Mouse (Mus musculus) heart, adult 2 months (tissue): ENCODE results near the gene L2hgdh. TPM values are rescaled to one million over a fixed set of nuclear protein-coding genes. Genes with fewer than 3 reads are reported as not detected.

Source experiments
- DNase-seq, 2 experiments: peaks; one replicate each; pipeline ENCODE4 v3.0.0; 2021
- H3K27ac ChIP-seq: fragments of 200-600 bp; 2 replicates; pipeline ENCODE4 v1.8.1; 2022
- H3K27me3 ChIP-seq: fragments of 200-500 bp; 2 replicates; pipeline ENCODE4 v1.6.1; 2012; ENCODE audit warnings: mild to moderate bottlenecking, low read length, inconsistent platforms, mixed read lengths; ENCODE audit not compliant: control insufficient read depth, insufficient read depth
- H3K36me3 ChIP-seq: fragments of 200-500 bp; 2 replicates; pipeline ENCODE4 v1.6.1; 2012; ENCODE audit warnings: low read length, inconsistent platforms; ENCODE audit not compliant: control insufficient read depth, insufficient read depth
- H3K4me1 ChIP-seq: fragments of 200-500 bp; 2 replicates; pipeline ENCODE4 v1.6.1; 2011; ENCODE audit warnings: low read length; ENCODE audit not compliant: control insufficient read depth, insufficient read depth
- H3K4me3 ChIP-seq: fragments of 200-600 bp; 2 replicates; pipeline ENCODE4 v1.8.1; 2022
- H3K79me2 ChIP-seq: fragments of 200-500 bp; replicated peaks from 2 replicates; pipeline ENCODE4 v1.6.1; 2012; ENCODE audit warnings: mild to moderate bottlenecking, inconsistent platforms, low read length, moderate library complexity, mixed read lengths; ENCODE audit not compliant: control insufficient read depth, insufficient read depth
- H3K9ac ChIP-seq: fragments of 200-500 bp; 2 replicates; pipeline ENCODE4 v1.6.1; 2012; ENCODE audit warnings: low read depth, mild to moderate bottlenecking, control low read depth, inconsistent platforms, low read length, mixed read lengths
- CTCF ChIP-seq: fragments of 200-600 bp; IDR thresholded peaks from 2 replicates; pipeline ENCODE4 v1.8.1; 2022; ENCODE audit warnings: antibody characterized with exemption, mild to moderate bottlenecking, moderate library complexity
- EP300 ChIP-seq: fragments of 200-500 bp; IDR thresholded peaks from 2 replicates; pipeline ENCODE4 v1.6.1; 2011; ENCODE audit warnings: low read depth, low read length, control low read depth; ENCODE audit not compliant: insufficient read depth
- POLR2A ChIP-seq: fragments of 200-500 bp; IDR thresholded peaks from 2 replicates; pipeline ENCODE4 v1.6.1; 2011; ENCODE audit warnings: mild to moderate bottlenecking, low read depth, low read length, control low read depth; ENCODE audit not compliant: insufficient read depth
- WGBS: fragments of 180-500 bp; shearing (Covaris S2); methylation state at CpG from one replicate; pipeline ENCODE4 v1.1.7; 2018; 5-methylcytosine and 5-hydroxymethylcytosine counted together
- intact Hi-C: fragments of 180-260 bp; cut with DNase I; formaldehyde crosslinking; loops from one replicate; pipeline ENCODE4 v1.15.1; 2025
- polyA plus RNA-seq: library from polyadenylated mRNA; depleted of rRNA; stranded (reverse); fragments of >200 nt; gene quantifications from 2 replicates; pipeline ENCODE4 v1.2.3, GENCODE M21; 2012
- total RNA-seq, 2 experiments: library from RNA; stranded (reverse); gene quantifications; 2 replicates each; pipeline ENCODE4 v1.2.3; 2021

The L2hgdh gene
- total and polyA plus RNA-seq, 3 experiments, result 13.8 to 49.4 (median 41.9) TPM

- Histone ChIP-seq H3K9ac (no peak overlapping the region), H3K36me3 (no peaks in the 10 kb centered on the region), H3K79me2 (no peaks in the 10 kb centered on the region), H3K27ac (peak overlapping the region; percentile 59), H3K4me3 (no peak overlapping the region), H3K4me1 (peaks cover 3% of the 10 kb centered on the region), H3K27me3 (no peaks in the 10 kb centered on the region)
- WGBS, result 36% methylated on average over 2 of the region's 2 CpGs
- intact Hi-C loops, result no loop called here
- peak in 1 of 2 experiments; percentile 61 for DNase-seq
- peak; percentile 28; the same call in 1 of the 2 replicates for TF ChIP-seq POLR2A
- no peak for TF ChIP-seq CTCF
- TF ChIP-seq EP300, result peak; percentile 95
These were observed 36.9 kb upstream of the L2hgdh start for GRCm38 (mm10) chr12:69761603-69762002.

DNA sequence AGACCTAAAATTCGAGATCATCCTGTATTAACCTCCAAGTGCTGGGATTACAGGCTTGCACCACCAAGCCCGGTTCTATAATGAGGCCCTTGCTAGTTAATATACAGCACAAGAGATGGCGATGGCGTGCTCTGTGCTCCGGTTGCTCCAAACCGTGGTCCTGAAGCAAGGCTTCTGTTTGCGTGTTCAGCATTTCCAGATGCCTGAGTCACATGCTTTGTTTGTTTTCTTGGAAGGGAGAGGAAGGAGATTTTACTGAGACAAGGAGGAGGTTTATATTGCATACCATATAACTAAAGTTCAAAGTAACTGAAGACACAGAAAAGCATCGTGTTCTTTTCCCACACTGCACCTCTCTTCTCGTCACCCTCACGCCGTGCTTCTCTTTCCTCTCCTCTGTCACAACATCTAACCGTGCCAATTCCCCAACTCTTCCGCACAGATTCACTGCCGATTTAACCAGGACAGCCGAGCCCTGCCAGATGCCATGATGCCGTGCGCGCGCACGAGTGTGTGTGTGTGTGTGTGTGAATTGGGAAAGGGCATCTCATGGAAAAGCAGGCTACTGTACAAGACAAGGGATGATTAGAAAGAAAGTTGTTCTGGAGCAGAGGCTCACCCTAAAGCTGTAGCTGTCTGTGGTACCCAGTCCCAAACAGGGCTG, 36.2 kb upstream of the L2hgdh start:
- intact Hi-C loops, result no loop called here
- H3K36me3 ChIP-seq, result no peaks in the 10 kb centered on the region
- no peak for TF ChIP-seq CTCF
- TF ChIP-seq POLR2A, result no peak
- TF ChIP-seq EP300, result no peak
- WGBS, result 54% methylated on average over 20 of the region's 20 CpGs
- H3K27ac ChIP-seq, result peak overlapping the region; percentile 59
- 0 out of 2 replicates have a peak overlapping the region, but pooled peaks have one; percentile 8 for H3K9ac ChIP-seq
- no peak overlapping the region for H3K4me3 ChIP-seq
- peaks cover 3% of the 10 kb centered on the region for H3K4me1 ChIP-seq
- no peaks in the 10 kb centered on the region for H3K27me3 ChIP-seq
- H3K79me2 ChIP-seq, result no peaks in the 10 kb centered on the region
- no peak for DNase-seq

- intact Hi-C loops, result no loop called here
- Histone ChIP-seq H3K79me2 (no peaks in the 10 kb centered on the region), H3K36me3 (no peaks in the 10 kb centered on the region), H3K27me3 (no peaks in the 10 kb centered on the region), H3K4me1 (peaks cover 3% of the 10 kb centered on the region), H3K4me3 (no peak overlapping the region), H3K27ac (no peak overlapping the region; the same call in none of the 2 replicates), H3K9ac (no peak overlapping the region)
- DNase-seq, result no peak
- WGBS, result 57% methylated on average over 6 of the region's 6 CpGs
- TF ChIP-seq CTCF (no peak), EP300 (no peak)
These were observed 35.3 kb upstream of the L2hgdh start for GRCm38 (mm10) chr12:69760014-69760413.

GRCm38 (mm10) chr12:69759267-69759885, 34.7 kb upstream of the L2hgdh start:
- intact Hi-C loops, result loop anchor here (2.0 to 10.0 kb wide), 2 partner anchors 133 to 385 kb away; partner anchors contain the start of genes Atl1 and Map4k5
- Histone ChIP-seq H3K9ac (no peak overlapping the region), H3K36me3 (no peaks in the 10 kb centered on the region), H3K27ac (peak overlapping the region; percentile 58), H3K27me3 (no peaks in the 10 kb centered on the region), H3K4me3 (no peak overlapping the region), H3K79me2 (no peaks in the 10 kb centered on the region), H3K4me1 (peaks cover 3% of the 10 kb centered on the region)
- TF ChIP-seq EP300, result no peak
- TF ChIP-seq POLR2A, result no peak
- no peak for TF ChIP-seq CTCF
- 62% methylated on average over 4 of the region's 7 CpGs for WGBS
- DNase-seq, result no peak

GRCm38 (mm10) chr12:69758221-69759185, 33.8 kb upstream of the L2hgdh start:
- Histone ChIP-seq H3K79me2 (no peaks in the 10 kb centered on the region), H3K9ac (peak overlapping the region; percentile 43; the same call in 1 of the 2 replicates), H3K27ac (peak overlapping the region; percentile 88), H3K36me3 (no peaks in the 10 kb centered on the region), H3K4me3 (peak overlapping the region; percentile 36), H3K27me3 (no peaks in the 10 kb centered on the region), H3K4me1 (peaks cover 3% of the 10 kb centered on the region)
- DNase-seq, result peak; percentile 42 to 50
- TF ChIP-seq EP300 (no peak), CTCF (no peak), POLR2A (no peak)
- intact Hi-C loops, result loop anchor here (1.0 to 10.0 kb wide), 3 partner anchors 134 to 386 kb away; partner anchors contain the start of genes Atl1 and Map4k5
- 5% methylated on average over 22 of the region's 22 CpGs for WGBS
